Mouse (Mus musculus): Measurements from ENCODE around the gene Sirpa.

DNA sequence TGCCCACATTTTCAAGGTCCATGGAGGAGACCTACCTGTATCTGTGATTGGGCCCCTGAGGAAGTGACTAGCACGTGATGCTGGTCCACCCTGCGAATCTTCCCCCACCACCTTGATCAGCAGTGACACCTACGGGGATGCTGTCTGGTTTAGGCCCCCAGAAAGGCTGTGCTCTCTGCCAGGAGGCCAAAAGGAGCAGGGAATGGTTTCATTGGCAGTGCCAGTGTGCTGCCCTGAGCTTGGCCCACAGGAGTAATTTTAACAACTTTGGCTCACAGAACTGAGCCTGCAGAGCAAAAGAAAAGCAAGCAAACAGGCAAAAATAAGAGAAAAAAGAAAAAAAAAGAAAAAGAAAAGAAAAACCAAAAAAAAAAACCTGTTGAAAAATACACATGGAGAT is 13.2 kb downstream of the Sirpa start:
- TF ChIP-seq CTCF (IDR thresholded peaks at IDR 0.05; ENCODE audit: extremely low read depth, insufficient read length, insufficient replicate concordance, low read depth, low read length) (no peak), POLR2A (IDR thresholded peaks at IDR 0.05; ENCODE audit: low read depth, low read length) (no peak)
